Mouse (Mus musculus): ENCODE measurements around the gene Aifm1. TPM values are rescaled to one million over a fixed set of nuclear protein-coding genes. Genes with fewer than 3 reads are reported as not detected.
A peak's percentile ranks its signal among the peaks of the same experiment; 100 is the strongest.

The Aifm1 gene
- total and polyA plus RNA-seq, 3 experiments, result 7.0 to 71.4 (median 48.8) TPM

DNA sequence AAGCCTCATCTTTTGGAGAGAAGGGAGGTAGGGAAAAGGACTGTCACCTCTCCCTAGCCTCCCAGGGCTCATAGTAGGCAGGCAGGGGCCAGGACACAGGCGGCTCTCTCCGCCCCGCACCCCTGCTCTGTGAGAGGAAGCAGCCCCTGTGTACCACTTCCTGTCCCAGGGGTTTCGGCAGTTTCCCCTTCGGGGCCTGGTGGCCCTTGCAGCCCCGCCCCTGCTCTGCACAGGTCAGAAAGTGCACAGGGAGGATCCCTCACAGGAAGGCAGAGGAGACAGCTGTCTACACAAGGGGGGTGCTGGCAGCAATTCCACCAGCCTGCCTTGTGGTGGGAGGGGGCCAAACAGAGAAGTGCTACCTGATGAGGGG lies 79.8 kb downstream of the Aifm1 start:
- peaks cover 79% of the 10 kb centered on the region for H3K4me1 ChIP-seq (ENCODE audit: insufficient read depth, low read depth, low read length)

DNA sequence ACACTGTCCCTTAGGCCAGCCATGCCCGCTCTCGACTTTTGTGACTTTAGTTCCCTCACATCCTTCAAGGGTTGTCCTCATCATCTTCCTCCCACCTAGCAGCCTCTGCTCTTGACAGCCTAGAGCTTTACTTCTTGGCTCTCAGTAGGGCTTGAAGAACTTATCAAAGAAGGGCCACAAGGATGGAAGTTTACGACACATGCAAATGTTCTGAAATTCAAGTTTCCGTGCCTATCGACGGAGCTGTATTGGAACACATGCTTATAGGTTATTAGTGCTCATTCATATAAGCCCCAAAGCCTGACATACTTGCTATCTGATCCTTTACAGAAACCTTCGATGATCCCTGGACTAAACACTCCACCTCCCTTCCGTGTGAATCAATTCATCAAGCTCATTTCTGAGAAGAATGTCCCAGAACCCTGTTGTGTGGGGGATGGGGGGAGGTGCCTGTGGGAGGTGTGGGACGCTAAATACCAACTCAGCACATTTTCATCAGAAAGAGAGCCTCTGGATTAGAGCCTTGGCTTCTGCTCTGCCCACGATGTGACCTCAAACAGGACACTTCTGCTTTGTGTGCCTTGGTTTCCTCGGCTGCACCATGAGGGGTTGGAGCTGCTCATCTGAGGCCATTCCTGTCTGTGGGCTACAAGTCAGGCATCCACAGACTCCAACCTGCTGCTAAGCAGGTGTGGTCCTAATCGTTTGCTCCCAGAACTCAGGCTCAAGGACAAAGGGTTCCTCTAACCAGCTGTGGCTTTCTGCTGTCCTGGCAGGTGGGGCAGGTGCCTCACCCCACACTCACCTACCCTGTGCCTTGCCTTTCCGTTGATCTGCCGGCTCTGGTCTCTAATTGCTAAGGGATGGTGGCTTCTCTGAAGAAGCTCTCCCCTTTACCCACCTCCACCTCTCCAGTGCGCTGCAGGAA lies 80.5 kb downstream of the Aifm1 start:
- H3K4me1 ChIP-seq (ENCODE audit: insufficient read depth, low read depth, low read length), result peaks cover 80% of the 10 kb centered on the region
- peaks cover 42% of the 10 kb centered on the region for H3K36me3 ChIP-seq (replicated peaks)
- no peak for ATAC-seq (ENCODE audit: extremely low read depth, insufficient number of reproducible peaks, low FRiP score, poor library complexity, severe bottlenecking)

More for the DNA sequence above, 79.8 kb downstream of the Aifm1 start:
- H3K36me3 ChIP-seq (replicated peaks), result peaks cover 41% of the 10 kb centered on the region
- no peak for TF ChIP-seq TAL1 (conservative IDR thresholded peaks at IDR 0.05; ENCODE audit: low read depth, low read length)
- TF ChIP-seq GATA2 (IDR thresholded peaks at IDR 0.05; ENCODE audit: borderline replicate concordance, low read depth, low read length), result no peak
- no peak for TF ChIP-seq CTCF (IDR thresholded peaks at IDR 0.05; ENCODE audit: low read depth, low read length)
- no peak for TF ChIP-seq GATA1 (IDR thresholded peaks at IDR 0.05; ENCODE audit: borderline replicate concordance, low read length)
- TF ChIP-seq POLR2AphosphoS5 (IDR thresholded peaks at IDR 0.05; ENCODE audit: insufficient replicate concordance, low read depth, low read length), result no peak
- H3K27me3 ChIP-seq (ENCODE audit: insufficient read depth, low read length), result no peaks in the 10 kb centered on the region
- no peaks in the 10 kb centered on the region for H3K9me3 ChIP-seq (replicated peaks)
- ATAC-seq (ENCODE audit: extremely low read depth, insufficient number of reproducible peaks, low FRiP score, poor library complexity, severe bottlenecking) (peak; percentile 64), DNase-seq (ENCODE audit: low spot score) (peak; percentile 58)
- peak overlapping the region; percentile 66 for H3K4me3 ChIP-seq (ENCODE audit: low read depth, low read length)

DNA sequence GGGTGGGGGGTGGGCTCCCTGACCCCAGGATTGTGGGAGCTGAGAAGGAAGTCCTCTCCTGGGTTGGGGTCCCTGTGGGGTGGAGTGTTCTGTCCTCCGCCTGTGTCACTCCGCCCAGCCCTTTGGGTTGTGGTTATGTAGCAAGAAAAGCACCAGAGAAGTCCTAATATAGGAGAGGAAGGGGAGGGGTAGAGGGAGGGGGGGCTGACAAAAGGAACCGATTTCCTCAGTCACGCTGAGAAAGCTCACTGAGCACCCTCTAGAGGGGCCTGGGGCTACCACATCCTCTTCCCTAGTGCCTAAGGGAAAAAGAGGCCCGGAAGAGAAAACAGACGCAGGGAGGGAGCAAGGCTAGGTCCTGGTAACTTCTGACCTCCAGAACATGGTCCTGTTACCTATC lies 83.8 kb downstream of the Aifm1 start:
- H3K4me3 ChIP-seq (ENCODE audit: low read depth, low read length), result no peak overlapping the region
- H3K36me3 ChIP-seq (replicated peaks), result peaks cover 40% of the 10 kb centered on the region
- no peaks in the 10 kb centered on the region for H3K9me3 ChIP-seq (replicated peaks)
- no peaks in the 10 kb centered on the region for H3K27me3 ChIP-seq (ENCODE audit: insufficient read depth, low read length)
- DNase-seq (ENCODE audit: low spot score) (no peak), ATAC-seq (ENCODE audit: extremely low read depth, insufficient number of reproducible peaks, low FRiP score, poor library complexity, severe bottlenecking) (no peak)
- H3K4me1 ChIP-seq (ENCODE audit: insufficient read depth, low read depth, low read length), result peaks cover 88% of the 10 kb centered on the region
- TF ChIP-seq CTCF (IDR thresholded peaks at IDR 0.05; ENCODE audit: low read depth, low read length) (no peak), POLR2AphosphoS5 (IDR thresholded peaks at IDR 0.05; ENCODE audit: insufficient replicate concordance, low read depth, low read length) (no peak), TAL1 (conservative IDR thresholded peaks at IDR 0.05; ENCODE audit: low read depth, low read length) (no peak), GATA1 (IDR thresholded peaks at IDR 0.05; ENCODE audit: borderline replicate concordance, low read length) (no peak), GATA2 (IDR thresholded peaks at IDR 0.05; ENCODE audit: borderline replicate concordance, low read depth, low read length) (no peak)

More for the DNA sequence above, 80.5 kb downstream of the Aifm1 start:
- no peaks in the 10 kb centered on the region for H3K9me3 ChIP-seq (replicated peaks)
- no peak for DNase-seq (ENCODE audit: low spot score)
- H3K27me3 ChIP-seq (ENCODE audit: insufficient read depth, low read length), result no peaks in the 10 kb centered on the region
- H3K4me3 ChIP-seq (ENCODE audit: low read depth, low read length), result peak overlapping the region; percentile 66
- TF ChIP-seq TAL1 (conservative IDR thresholded peaks at IDR 0.05; ENCODE audit: low read depth, low read length), result no peak
- no peak for TF ChIP-seq GATA1 (IDR thresholded peaks at IDR 0.05; ENCODE audit: borderline replicate concordance, low read length)
- no peak for TF ChIP-seq GATA2 (IDR thresholded peaks at IDR 0.05; ENCODE audit: borderline replicate concordance, low read depth, low read length)
- TF ChIP-seq POLR2AphosphoS5 (IDR thresholded peaks at IDR 0.05; ENCODE audit: insufficient replicate concordance, low read depth, low read length), result no peak
- TF ChIP-seq CTCF (IDR thresholded peaks at IDR 0.05; ENCODE audit: low read depth, low read length), result no peak

DNA sequence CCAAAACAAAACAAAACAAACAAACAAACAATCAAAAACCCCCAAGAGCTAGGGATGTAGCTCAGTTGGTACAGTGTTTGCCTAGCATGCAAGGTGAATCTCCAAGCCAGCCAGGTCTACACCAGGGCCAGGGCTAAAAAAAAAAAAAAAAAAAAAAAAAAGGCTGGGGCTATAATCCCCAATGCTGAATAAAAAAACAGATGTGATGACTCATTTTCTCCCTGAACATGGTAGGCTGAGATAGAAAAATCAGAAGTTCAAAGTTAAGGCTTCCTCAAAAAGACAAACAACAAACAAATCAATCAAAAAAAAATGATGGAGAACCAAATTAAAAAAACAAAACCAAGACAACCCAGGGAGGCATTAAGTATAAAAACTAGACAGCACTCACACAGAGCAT lies 84.3 kb downstream of the Aifm1 start:
- ATAC-seq (ENCODE audit: extremely low read depth, insufficient number of reproducible peaks, low FRiP score, poor library complexity, severe bottlenecking) (no peak), DNase-seq (ENCODE audit: low spot score) (no peak)
- H3K4me3 ChIP-seq (ENCODE audit: low read depth, low read length), result no peak overlapping the region
- H3K36me3 ChIP-seq (replicated peaks), result peaks cover 41% of the 10 kb centered on the region
- H3K4me1 ChIP-seq (ENCODE audit: insufficient read depth, low read depth, low read length), result peaks cover 88% of the 10 kb centered on the region
- TF ChIP-seq TAL1 (conservative IDR thresholded peaks at IDR 0.05; ENCODE audit: low read depth, low read length) (no peak), POLR2AphosphoS5 (IDR thresholded peaks at IDR 0.05; ENCODE audit: insufficient replicate concordance, low read depth, low read length) (no peak), GATA1 (IDR thresholded peaks at IDR 0.05; ENCODE audit: borderline replicate concordance, low read length) (no peak), GATA2 (IDR thresholded peaks at IDR 0.05; ENCODE audit: borderline replicate concordance, low read depth, low read length) (no peak), CTCF (IDR thresholded peaks at IDR 0.05; ENCODE audit: low read depth, low read length) (no peak)
- H3K27me3 ChIP-seq (ENCODE audit: insufficient read depth, low read length), result no peaks in the 10 kb centered on the region
- no peaks in the 10 kb centered on the region for H3K9me3 ChIP-seq (replicated peaks)

DNA sequence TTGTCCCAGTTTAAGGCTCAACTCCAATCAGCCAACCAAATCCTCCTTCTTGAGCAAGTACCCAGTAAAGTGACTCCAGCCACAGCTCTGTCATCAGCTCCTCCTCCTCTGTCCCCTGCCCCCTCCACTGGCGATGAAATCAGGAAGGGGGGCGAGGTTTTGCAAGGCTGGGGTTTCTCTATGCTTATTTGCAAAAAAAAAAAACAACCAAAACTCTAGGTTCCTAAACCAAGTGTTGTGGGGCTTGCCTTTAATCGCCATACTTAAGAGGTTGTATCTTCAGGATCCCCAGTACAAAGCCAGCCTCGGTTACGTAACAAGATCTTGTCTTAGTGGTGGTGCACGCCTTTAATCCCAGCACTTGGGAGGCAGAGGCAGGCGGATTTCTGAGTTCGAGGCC lies 84.7 kb downstream of the Aifm1 start:
- no peak overlapping the region for H3K4me3 ChIP-seq (ENCODE audit: low read depth, low read length)
- H3K36me3 ChIP-seq (replicated peaks), result peaks cover 46% of the 10 kb centered on the region
- peaks cover 88% of the 10 kb centered on the region for H3K4me1 ChIP-seq (ENCODE audit: insufficient read depth, low read depth, low read length)
- ATAC-seq (ENCODE audit: extremely low read depth, insufficient number of reproducible peaks, low FRiP score, poor library complexity, severe bottlenecking) (no peak), DNase-seq (ENCODE audit: low spot score) (no peak)
- no peaks in the 10 kb centered on the region for H3K27me3 ChIP-seq (ENCODE audit: insufficient read depth, low read length)
- H3K9me3 ChIP-seq (replicated peaks), result no peaks in the 10 kb centered on the region
- TF ChIP-seq CTCF (IDR thresholded peaks at IDR 0.05; ENCODE audit: low read depth, low read length) (no peak), POLR2AphosphoS5 (IDR thresholded peaks at IDR 0.05; ENCODE audit: insufficient replicate concordance, low read depth, low read length) (no peak), GATA1 (IDR thresholded peaks at IDR 0.05; ENCODE audit: borderline replicate concordance, low read length) (no peak), GATA2 (IDR thresholded peaks at IDR 0.05; ENCODE audit: borderline replicate concordance, low read depth, low read length) (no peak), TAL1 (conservative IDR thresholded peaks at IDR 0.05; ENCODE audit: low read depth, low read length) (no peak)

DNA sequence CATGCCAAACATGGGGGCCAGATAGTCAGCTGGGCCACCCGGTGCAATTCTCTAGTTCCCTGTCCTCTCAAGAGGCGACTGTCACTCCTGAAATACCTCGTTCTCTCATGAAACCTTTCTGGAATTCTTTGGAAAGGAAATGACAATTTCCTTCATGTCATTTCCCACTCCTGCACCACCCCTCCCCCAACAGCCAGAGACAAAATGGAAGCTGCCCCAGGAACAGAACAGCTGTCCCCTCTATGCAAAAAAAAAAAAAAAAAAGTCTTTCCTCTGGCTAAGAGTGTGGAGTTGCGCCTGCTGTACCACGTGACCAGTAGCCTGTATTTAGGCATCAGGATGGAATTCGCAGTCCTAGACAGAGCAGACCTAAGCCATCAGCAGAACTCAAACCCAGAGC lies 85.1 kb downstream of the Aifm1 start:
- Histone ChIP-seq H3K9me3 (replicated peaks) (no peaks in the 10 kb centered on the region), H3K4me3 (ENCODE audit: low read depth, low read length) (no peak overlapping the region), H3K4me1 (ENCODE audit: insufficient read depth, low read depth, low read length) (peaks cover 88% of the 10 kb centered on the region), H3K27me3 (ENCODE audit: insufficient read depth, low read length) (no peaks in the 10 kb centered on the region), H3K36me3 (replicated peaks) (peaks cover 49% of the 10 kb centered on the region)
- ATAC-seq (ENCODE audit: extremely low read depth, insufficient number of reproducible peaks, low FRiP score, poor library complexity, severe bottlenecking) (no peak), DNase-seq (ENCODE audit: low spot score) (no peak)
- TF ChIP-seq GATA2 (IDR thresholded peaks at IDR 0.05; ENCODE audit: borderline replicate concordance, low read depth, low read length) (no peak), GATA1 (IDR thresholded peaks at IDR 0.05; ENCODE audit: borderline replicate concordance, low read length) (no peak), POLR2AphosphoS5 (IDR thresholded peaks at IDR 0.05; ENCODE audit: insufficient replicate concordance, low read depth, low read length) (no peak), CTCF (IDR thresholded peaks at IDR 0.05; ENCODE audit: low read depth, low read length) (no peak), TAL1 (conservative IDR thresholded peaks at IDR 0.05; ENCODE audit: low read depth, low read length) (no peak)

All from G1E (cell line).